Mouse (Mus musculus) lung, embryonic 14.5 days (tissue): ENCODE measurements around the gene Fpr2. TPM values are rescaled to one million over a fixed set of nuclear protein-coding genes. Genes with fewer than 3 reads are reported as not detected.

ENCODE experiments used
- ATAC-seq: fragments of 200-750 bp; cut with Nextera tagmentation; 2 replicates; pipeline ENCODE4 v1.8.0; 2017; ENCODE audit warnings: mild to moderate bottlenecking, moderate TSS enrichment, moderate library complexity; ENCODE audit not compliant: insufficient read depth
- DNase-seq: peaks from one replicate; pipeline ENCODE4 v3.0.0-alpha.2; 2015
- H3K27ac ChIP-seq: fragments of 300-500 bp; sonication (generic); 2 replicates; pipeline ENCODE4 v1.5.1; 2014; ENCODE audit warnings: low read depth, mild to moderate bottlenecking, moderate library complexity
- H3K27me3 ChIP-seq: fragments of 300-500 bp; sonication (generic); 2 replicates; pipeline ENCODE4 v1.6.1; 2014; ENCODE audit warnings: low read length, control low read depth; ENCODE audit not compliant: insufficient read depth
- H3K36me3 ChIP-seq: fragments of 300-500 bp; sonication (generic); 2 replicates; pipeline ENCODE4 v1.6.1; 2014; ENCODE audit warnings: control low read depth; ENCODE audit not compliant: insufficient read depth
- H3K4me1 ChIP-seq: fragments of 300-500 bp; sonication (generic); 2 replicates; pipeline ENCODE4 v1.6.1; 2014; ENCODE audit warnings: antibody characterized with exemption, control low read depth; ENCODE audit not compliant: insufficient read depth
- H3K4me2 ChIP-seq: fragments of 300-500 bp; sonication (generic); 2 replicates; pipeline ENCODE4 v1.6.1; 2014; ENCODE audit warnings: mild to moderate bottlenecking
- H3K4me3 ChIP-seq: fragments of 300-500 bp; sonication (generic); 2 replicates; pipeline ENCODE4 v1.5.1; 2014; ENCODE audit warnings: low read depth, low read length
- H3K9ac ChIP-seq: fragments of 300-500 bp; sonication (generic); 2 replicates; pipeline ENCODE4 v1.6.1; 2014
- H3K9me3 ChIP-seq: fragments of 300-500 bp; sonication (generic); 2 replicates; pipeline ENCODE4 v1.6.1; 2016; ENCODE audit warnings: low read depth, low read length, control low read depth
- CTCF ChIP-seq: IDR thresholded peaks from 2 replicates; pipeline ENCODE4 v1.5.1; 2016; ENCODE audit warnings: antibody characterized with exemption, low read depth
- WGBS: fragments of 180-500 bp; shearing (Covaris S2); extraction: QIAGEN DNeasy Blood & Tissue Kit; methylation state at CpG from one replicate; pipeline ENCODE4 v1.1.7; 2014; 5-methylcytosine and 5-hydroxymethylcytosine counted together
- polyA plus RNA-seq: library from polyadenylated mRNA; unstranded; fragments of >200 nt; fragmentation: Nextera tagmentation; extraction: Ambion mirVana; gene quantifications from 2 replicates; pipeline ENCODE4 v1.2.1, GENCODE M21; 2014

The Fpr2 gene
- polyA plus RNA-seq, 1 experiment from 2014 or later: 0.17 TPM

DNA sequence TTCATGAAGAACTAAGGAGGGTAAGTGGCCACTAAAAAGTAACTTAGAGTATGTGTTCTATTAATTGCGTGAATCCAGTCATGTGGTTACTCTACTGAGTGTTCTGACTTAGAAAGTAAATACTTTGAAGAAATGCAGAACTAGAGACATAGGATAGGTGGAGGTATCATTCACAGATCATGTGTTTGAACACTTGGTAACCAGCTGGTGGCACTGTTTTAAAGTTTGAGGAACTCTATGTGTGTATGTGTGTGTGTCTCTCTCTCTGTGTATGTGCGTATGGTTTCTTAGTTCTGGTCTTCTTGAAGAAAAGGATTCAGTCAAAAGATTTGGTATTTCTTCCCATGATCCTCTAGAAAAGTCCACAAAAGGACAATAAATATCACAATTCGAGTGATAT, 27.5 kb upstream of the Fpr2 start:
- no peaks in the 10 kb centered on the region for H3K27me3 ChIP-seq
- H3K9me3 ChIP-seq: no peaks in the 10 kb centered on the region
- H3K27ac ChIP-seq: no peak overlapping the region
- no peak for TF ChIP-seq CTCF
- peaks cover 12% of the 10 kb centered on the region; the same call in 1 of the 2 replicates for H3K36me3 ChIP-seq
- WGBS: 79% methylated on average over 3 of the region's 3 CpGs
- no peak overlapping the region for H3K4me2 ChIP-seq
- no peak overlapping the region for H3K9ac ChIP-seq
- H3K4me1 ChIP-seq: no peaks in the 10 kb centered on the region
- ATAC-seq: no peak
- DNase-seq: no peak
- no peak overlapping the region for H3K4me3 ChIP-seq

DNA sequence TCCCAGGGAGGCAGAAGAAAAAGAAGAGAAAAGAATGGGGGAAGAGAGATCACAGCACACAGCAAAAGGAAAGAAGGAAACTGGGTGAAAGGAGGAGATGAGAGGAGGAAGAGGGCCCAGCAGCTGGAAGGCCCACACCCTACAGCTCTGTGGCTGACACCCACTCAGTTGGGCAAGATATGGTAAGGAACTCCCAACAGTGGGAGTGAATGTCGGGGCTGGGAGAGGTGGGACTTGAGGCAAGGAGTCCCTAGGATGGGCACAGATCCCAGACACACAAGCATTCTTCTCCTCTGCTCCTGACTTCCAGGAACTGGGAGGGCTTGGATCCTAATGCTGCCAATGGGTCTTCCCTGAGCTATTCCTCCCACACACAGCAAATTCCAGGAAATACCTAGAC, 25.3 kb upstream of the Fpr2 start:
- DNase-seq (no peak), ATAC-seq (no peak)
- H3K27me3 ChIP-seq: no peaks in the 10 kb centered on the region
- no peak overlapping the region for H3K4me3 ChIP-seq
- H3K4me1 ChIP-seq: no peaks in the 10 kb centered on the region
- no peak for TF ChIP-seq CTCF
- peaks cover 21% of the 10 kb centered on the region; the same call in 1 of the 2 replicates for H3K36me3 ChIP-seq
- H3K4me2 ChIP-seq: no peak overlapping the region
- WGBS: 53% methylated on average over 1 of the region's 1 CpGs
- H3K27ac ChIP-seq: no peak overlapping the region
- no peak overlapping the region for H3K9ac ChIP-seq
- no peaks in the 10 kb centered on the region for H3K9me3 ChIP-seq

DNA sequence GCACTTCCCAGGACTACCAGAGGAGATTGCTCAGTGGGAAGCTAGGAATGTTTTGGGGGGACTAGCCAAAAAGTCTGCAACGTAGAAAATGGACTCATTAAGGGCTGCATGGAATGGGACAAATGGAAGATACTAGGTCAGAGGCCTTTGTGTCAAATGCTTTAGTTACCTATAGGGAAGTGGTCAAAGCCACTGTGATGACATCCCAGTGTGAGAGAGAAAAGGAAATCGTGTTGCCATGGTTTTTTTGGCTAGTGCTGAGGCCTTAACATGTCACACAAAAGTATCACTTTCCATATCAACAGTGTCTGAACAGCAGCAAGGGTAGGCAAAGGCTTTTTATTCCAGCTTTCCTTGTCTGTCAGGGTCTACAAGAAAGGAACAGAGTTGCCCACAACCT, 22.5 kb upstream of the Fpr2 start:
- WGBS: 51% methylated on average over 2 of the region's 2 CpGs
- ATAC-seq (no peak), DNase-seq (no peak)
- no peaks in the 10 kb centered on the region for H3K27me3 ChIP-seq
- no peak overlapping the region for H3K4me2 ChIP-seq
- no peaks in the 10 kb centered on the region for H3K4me1 ChIP-seq
- no peak overlapping the region for H3K4me3 ChIP-seq
- no peak overlapping the region for H3K27ac ChIP-seq
- no peak for TF ChIP-seq CTCF
- no peak overlapping the region for H3K9ac ChIP-seq
- H3K36me3 ChIP-seq: peaks cover 21% of the 10 kb centered on the region; the same call in 1 of the 2 replicates
- no peaks in the 10 kb centered on the region for H3K9me3 ChIP-seq

DNA sequence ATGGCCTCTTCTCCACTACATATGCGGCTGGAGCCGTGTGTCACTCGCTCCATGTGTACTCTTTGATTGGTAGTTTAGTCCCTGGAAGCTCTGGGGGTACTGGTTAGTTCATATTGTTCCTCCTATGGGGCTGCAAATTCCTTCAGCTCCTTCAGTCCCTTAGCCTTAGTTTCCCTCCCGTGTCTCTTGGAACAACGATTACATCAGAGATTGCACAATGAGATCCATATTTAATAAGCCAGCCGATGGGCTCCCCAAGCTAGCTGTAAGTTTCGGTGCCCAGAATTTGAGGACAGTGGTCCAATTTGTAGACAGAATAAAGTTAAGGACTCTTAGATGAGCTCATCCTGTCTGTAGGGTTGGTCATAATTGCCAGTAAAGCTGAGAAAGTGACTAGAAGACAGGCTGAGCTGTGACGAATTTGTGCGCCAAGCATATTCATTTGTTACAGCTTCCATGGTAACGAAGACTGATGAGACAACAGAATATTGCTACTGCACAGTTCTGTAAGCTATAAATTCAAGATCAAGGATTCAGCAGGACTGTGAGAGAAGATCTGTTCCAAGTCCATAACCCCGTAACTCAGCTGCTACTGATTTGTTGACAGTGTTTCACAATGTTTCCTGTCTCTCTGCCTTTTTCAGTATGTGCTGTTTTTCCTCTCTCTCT, 20.7 kb upstream of the Fpr2 start:
- Histone ChIP-seq H3K36me3 (peaks cover 21% of the 10 kb centered on the region; the same call in 1 of the 2 replicates), H3K9me3 (no peaks in the 10 kb centered on the region), H3K27me3 (no peaks in the 10 kb centered on the region), H3K4me1 (no peaks in the 10 kb centered on the region), H3K9ac (no peak overlapping the region), H3K4me3 (no peak overlapping the region), H3K4me2 (no peak overlapping the region), H3K27ac (no peak overlapping the region)
- DNase-seq: peak; percentile 24
- no peak for ATAC-seq
- no peak for TF ChIP-seq CTCF
- 83% methylated on average over 11 of the region's 11 CpGs for WGBS

DNA sequence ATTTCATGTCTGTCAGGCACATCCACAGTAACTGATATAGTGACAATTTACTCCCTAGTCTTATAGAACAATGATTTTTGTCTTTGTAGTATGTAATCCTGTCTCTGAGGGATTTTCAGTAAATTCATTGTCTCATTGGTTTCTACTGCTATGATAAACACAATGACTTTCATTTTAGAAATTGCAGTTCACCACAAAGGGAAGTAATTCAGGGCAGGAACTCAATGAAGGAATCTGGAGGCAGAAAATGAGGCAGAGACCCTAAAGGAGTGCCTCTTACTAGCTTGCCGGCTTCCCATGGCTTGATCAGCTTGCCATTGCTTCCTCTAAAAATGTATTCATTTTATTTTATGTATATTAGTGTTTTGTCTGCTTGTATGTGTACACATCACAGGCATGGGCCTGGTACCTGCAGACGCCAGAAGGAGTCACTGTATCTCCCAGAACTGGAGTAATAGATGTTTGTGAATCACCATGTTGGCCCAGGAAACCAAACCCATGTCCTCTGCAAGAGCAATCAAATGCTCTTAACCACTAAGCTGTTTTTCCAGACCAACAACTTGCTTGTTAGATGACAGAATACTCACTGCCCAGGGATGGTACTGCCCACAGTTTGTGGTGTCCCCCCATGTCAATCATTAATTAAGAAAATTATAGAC, 16.6 kb upstream of the Fpr2 start:
- peaks cover 5% of the 10 kb centered on the region; the same call in 1 of the 2 replicates for H3K9me3 ChIP-seq
- peaks cover 3% of the 10 kb centered on the region; the same call in 1 of the 2 replicates for H3K36me3 ChIP-seq
- no peak overlapping the region for H3K4me3 ChIP-seq
- no peak overlapping the region for H3K27ac ChIP-seq
- DNase-seq (no peak), ATAC-seq (no peak)
- H3K4me1 ChIP-seq: no peaks in the 10 kb centered on the region
- H3K27me3 ChIP-seq: no peaks in the 10 kb centered on the region
- WGBS: 70% methylated on average over 2 of the region's 2 CpGs
- H3K4me2 ChIP-seq: no peak overlapping the region
- H3K9ac ChIP-seq: no peak overlapping the region
- TF ChIP-seq CTCF: no peak

DNA sequence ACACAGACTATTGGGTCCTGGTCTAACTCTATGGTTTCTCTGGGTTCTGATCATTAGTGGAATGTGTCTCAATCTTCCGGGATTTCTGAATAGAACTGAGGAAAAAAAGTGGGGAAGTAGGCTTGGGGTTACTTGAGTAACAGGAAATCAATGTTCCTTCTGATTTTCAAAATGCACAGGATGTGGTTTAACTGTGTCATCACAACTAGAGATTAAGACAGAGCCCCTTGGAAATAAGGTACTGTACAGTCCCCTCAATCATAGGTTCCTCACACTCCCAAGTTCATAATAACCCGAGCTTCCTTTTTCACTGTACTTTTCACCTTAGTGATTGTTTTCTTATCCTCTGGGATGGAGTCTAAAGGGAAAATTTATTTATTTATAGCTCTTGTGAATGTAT, 15.9 kb upstream of the Fpr2 start:
- no peak overlapping the region for H3K9ac ChIP-seq
- no peak for DNase-seq
- H3K4me2 ChIP-seq: no peak overlapping the region
- no peak overlapping the region for H3K27ac ChIP-seq
- WGBS: 82% methylated on average over 2 of the region's 2 CpGs
- no peak for ATAC-seq
- no peak for TF ChIP-seq CTCF
- peaks cover 5% of the 10 kb centered on the region; the same call in 1 of the 2 replicates for H3K9me3 ChIP-seq
- H3K27me3 ChIP-seq: no peaks in the 10 kb centered on the region
- no peaks in the 10 kb centered on the region for H3K4me1 ChIP-seq
- no peaks in the 10 kb centered on the region for H3K36me3 ChIP-seq
- H3K4me3 ChIP-seq: no peak overlapping the region

DNA sequence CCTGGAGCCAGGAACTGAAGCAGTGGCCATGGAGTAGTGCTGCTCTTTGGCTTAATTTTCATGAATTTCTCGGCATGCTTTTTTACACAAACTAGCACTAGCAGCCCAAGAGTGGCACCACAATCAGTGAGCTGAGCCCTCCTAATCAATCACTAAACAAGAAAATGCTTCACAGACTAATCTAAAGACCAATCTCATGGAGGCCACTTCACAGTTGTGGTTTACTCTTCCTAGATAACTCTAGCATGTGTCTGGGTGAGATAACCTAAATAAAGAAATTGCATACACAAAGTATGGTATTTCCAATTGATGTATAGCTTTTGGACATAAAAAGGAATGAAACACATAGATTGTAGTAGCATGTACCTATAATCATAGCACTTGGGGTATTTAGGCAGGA, 8.3 kb upstream of the Fpr2 start:
- TF ChIP-seq CTCF: no peak
- H3K4me2 ChIP-seq: no peak overlapping the region
- no peak overlapping the region for H3K27ac ChIP-seq
- 77% methylated on average over 1 of the region's 1 CpGs for WGBS
- H3K9ac ChIP-seq: no peak overlapping the region
- no peaks in the 10 kb centered on the region for H3K36me3 ChIP-seq
- no peaks in the 10 kb centered on the region for H3K4me1 ChIP-seq
- H3K27me3 ChIP-seq: no peaks in the 10 kb centered on the region
- no peak for ATAC-seq
- no peak overlapping the region for H3K4me3 ChIP-seq
- no peak for DNase-seq
- H3K9me3 ChIP-seq: no peaks in the 10 kb centered on the region
